Mouse (Mus musculus) gastrocnemius, postnatal 14 days (tissue): ENCODE measurements at regions not wholly inside any gene's neighbourhood (a gene's known extent, or its start where the extent isn't known, plus 50 kb on each side); places are given as distances from the start of the nearest gene placed in this dataset.

ENCODE experiments used
- DNase-seq: peaks from one replicate; pipeline ENCODE4 v3.0.0; 2021; ENCODE audit warnings: mixed read lengths
- intact Hi-C: fragments of 180-260 bp; cut with DNase I; formaldehyde crosslinking; loops from one replicate; pipeline ENCODE4 v1.15.1; 2025; ENCODE audit warnings: low total_unique reads

DNA sequence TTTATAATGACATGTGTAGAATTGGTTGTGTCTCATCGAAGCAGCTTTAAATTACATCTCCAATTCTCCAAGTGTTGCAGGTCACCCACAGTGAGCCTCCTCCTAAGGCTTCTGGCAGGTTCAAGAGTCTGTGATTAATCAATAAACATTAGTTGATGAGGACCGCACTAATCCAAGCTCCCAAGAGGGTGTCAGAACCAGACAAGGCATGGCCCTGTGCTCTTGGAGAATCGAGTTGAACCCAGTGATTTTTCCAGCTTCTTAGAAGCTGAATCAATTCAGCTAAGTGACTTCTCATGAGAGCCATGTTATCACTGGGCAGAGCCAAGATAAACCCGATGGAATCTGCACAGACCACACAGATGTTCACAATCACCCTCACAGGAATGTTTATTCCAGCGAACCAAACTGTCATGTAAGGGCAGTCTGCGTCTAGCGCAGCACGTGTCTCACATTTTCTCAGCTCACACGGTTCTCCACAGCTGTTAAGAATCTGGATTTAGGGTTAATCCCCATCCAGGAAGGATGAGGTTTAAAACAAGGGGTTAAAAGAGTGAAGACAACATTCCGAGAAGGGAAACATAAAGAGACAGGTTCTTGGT lies 76.4 kb upstream of the Cd93 start:
- intact Hi-C loops: loop anchor here (10.0 kb wide), 1 partner anchor 45 kb away; no protein-coding TSS in a partner anchor
- no peak for DNase-seq

DNA sequence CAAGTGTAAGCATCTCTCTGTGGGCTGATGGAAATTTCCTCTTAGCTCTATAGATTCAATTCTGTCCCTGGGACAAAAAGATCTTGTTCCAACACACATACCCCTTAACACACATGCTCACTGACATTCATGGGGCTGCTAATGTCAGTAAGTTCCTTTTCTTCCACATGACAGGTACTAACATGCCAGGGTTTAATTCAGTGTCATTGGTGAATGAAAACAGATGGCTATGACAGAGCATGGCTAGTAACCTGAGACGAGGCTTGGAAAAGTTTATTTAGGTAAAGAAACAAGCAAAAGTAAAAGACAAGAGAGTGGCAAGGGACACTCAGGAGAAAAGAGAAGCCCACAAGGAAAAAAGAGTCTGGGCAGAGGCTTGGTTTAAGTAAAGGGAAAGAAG lies 74.5 kb upstream of the Cd93 start:
- intact Hi-C loops: no loop called here
- DNase-seq: no peak

DNA sequence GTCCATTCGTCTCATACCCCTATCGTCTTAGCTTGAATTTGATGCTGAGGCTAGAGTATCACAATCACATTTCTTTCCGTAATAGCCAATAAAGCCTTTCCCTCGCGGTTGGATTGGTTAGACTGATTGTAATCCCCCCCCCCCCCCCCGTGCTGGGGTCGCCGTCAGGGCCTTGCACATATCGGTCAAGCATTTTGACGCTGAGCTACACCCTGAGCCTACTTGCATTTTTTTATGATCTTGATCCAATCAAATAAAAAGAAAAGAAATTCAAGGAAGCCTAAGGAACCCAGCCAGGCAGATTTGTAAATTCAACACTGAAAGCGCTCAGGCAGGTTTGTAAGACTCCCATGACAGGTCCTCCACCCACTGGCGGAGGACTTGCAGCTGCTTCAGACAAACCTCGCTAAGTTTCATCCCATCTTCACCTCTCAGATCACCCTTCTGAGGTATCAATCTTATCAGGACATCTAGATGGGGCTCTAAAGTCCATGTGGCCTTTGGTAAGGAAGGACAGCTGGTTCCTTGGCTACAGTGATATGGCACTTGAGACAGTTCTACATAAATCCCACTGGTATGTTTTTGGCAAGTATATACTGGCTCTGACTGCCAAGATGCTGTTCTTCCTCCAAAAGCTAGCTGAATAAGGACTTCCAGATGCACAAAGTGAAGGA lies 66.8 kb upstream of the Cd93 start:
- intact Hi-C loops: no loop called here
- DNase-seq: no peak

DNA sequence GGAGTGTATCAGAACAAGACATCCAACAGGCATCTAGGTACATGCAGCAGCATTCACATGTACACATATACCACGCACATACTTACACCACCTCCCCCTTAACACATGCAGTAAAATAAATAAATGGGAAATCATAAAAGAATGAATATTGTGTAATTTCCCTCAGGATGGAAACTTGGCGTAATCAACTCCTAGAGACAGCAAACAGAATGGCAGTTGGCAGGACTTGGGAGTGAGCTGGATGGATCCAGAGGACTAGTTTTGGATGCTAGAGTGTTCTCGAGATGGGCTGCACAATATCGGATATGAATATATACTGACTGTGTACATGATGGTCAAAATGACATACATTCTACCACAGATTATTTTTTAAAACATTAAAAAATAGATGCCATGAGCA lies 66.0 kb upstream of the Cd93 start:
- DNase-seq: peak; percentile 32
- intact Hi-C loops: no loop called here

DNA sequence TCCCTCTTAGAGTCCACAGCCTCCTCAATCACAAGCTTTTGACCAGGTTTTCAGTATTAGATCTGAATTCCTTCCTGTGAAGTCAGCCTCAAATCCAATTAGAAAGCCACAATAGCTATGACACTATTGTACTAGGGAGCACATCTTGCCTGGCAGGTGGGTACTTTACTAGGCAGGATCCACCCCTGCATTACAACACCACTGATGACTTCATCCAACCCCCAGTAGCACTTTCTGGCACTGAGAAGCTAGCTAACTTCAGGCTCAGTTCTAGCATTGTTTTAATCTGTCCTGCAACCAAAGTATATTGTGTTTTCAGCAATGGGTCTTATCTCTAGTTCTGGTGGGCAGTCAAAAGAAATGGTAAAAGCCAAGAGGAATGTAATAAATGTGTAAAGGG lies 64.2 kb upstream of the Cd93 start:
- no peak for DNase-seq

DNA sequence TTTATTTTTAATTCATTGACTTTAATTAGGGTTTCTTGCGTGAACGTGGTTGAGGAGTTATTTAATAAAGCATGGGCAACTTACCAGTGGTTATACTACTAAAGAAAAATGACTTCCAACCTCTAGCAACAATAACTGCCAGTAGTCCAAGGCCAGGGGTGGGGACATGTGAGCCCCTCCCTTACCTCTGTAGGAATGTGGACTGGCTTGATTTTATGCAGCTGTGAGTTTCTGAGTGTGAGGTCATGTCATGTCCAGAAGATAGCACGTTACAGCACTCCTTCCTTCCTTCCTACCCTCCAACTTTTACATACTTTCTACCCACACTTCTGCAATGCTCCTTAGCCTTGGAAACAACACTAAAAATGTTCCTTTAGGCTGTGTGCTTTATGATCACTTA lies 63.6 kb upstream of the Cd93 start:
- intact Hi-C loops: no loop called here
- DNase-seq: no peak

More for the DNA sequence above, 64.2 kb upstream of the Cd93 start:
- intact Hi-C loops: no loop called here

DNA sequence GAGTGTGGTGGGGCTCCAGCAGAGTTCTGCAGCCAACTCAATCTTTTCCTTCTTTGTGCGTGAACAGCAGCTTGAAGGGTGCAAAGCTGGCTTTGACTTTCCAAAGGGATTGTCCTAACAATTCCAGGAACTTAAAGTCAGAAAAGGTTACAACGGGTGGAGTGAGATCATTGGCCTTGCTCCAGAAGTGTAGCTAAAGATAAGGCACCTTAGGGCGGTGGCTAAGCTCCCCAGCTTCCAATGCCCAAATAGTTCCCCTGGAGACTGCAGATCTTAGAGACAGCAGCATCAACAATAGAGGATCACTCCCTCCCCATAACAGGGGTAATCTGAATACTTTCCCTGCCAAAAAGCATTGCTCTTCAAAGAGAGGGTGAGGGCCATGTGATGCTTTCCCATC lies 62.3 kb upstream of the Cd93 start:
- intact Hi-C loops: no loop called here
- DNase-seq: no peak

DNA sequence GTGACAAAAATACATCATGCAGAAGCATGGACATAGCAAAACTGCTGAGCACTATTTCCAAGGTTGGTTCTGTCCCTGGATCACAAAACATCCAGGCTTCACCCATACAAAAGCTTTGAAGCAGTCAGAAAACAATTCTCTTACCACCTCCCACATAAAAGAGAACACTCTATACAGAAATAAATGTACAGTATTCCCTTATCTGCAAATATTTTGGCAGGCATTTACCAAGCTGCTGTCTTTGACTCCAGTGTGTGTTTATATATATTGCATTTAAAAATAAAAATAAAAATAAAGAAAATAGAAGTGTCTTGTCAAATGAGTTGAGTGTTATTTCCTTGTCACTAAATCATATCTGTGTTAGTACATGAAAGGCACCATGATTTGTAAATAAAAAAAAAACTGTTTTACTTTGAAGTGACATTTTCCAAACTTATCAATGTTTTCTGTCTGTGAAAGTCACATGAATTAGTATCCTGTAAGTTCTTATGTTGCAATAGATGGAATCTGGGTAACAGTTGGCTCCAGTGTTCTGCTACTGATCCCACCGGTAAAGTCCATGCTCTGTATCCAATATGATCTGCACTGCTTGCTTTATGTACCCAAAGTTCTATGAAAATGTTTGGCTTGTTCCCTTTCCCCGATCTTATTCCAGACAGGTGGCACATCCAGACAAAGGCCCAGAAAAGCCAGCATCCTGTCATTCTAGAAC lies 59.9 kb upstream of the Cd93 start:
- DNase-seq: no peak
- intact Hi-C loops: no loop called here

DNA sequence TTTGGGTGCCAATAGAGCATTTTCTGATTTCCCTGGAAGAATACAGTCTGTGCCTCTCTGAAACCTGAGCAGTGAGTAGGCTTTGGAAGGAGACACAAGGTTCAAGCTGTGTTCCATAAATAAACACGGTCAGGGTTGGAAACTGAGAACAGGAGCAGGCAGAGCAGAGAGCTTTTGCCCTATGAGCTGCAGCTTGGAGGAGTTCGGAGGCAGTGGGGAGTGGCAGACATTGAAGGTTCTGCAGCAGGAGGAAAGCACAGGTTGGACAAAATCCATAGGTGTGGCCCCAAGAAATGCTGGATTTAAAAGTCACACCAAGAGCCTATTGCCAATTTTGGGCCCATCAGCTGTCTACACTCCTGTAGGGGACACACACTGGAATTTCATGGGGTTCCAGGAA lies 59.0 kb upstream of the Cd93 start:
- DNase-seq: no peak
- intact Hi-C loops: no loop called here

DNA sequence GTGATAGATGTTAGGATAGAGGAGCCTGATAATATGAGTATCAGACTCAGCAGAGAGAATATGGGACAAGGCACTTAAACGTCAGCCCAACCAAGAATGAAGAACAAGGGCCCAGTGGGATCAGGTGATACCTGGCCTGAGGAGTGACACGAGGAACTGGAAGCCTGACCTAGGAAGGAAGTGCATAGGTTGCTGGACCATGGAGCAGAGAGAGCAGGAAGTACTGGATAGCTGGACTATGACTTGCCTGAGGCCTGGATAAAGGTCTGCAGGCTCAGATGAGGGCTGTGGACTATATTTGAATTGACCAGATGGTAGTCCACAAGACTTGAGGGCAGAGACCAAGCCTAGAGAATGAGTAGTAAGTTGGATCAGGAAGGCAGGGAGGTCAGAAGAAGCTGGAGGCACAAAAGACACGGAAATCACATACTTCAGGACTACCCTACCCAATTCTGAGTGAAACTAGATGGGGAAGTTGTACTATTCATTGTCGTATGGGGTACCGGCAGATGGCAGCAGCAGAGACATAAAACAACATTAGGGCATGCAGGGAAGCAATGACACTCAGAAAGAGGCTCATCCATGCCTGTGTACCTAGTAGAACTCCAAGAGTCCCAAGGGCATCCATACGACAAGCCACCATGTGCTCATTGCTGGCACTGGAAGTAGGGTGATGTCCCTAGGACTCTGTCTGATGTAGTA lies 57.0 kb upstream of the Cd93 start:
- DNase-seq: no peak
- intact Hi-C loops: no loop called here

DNA sequence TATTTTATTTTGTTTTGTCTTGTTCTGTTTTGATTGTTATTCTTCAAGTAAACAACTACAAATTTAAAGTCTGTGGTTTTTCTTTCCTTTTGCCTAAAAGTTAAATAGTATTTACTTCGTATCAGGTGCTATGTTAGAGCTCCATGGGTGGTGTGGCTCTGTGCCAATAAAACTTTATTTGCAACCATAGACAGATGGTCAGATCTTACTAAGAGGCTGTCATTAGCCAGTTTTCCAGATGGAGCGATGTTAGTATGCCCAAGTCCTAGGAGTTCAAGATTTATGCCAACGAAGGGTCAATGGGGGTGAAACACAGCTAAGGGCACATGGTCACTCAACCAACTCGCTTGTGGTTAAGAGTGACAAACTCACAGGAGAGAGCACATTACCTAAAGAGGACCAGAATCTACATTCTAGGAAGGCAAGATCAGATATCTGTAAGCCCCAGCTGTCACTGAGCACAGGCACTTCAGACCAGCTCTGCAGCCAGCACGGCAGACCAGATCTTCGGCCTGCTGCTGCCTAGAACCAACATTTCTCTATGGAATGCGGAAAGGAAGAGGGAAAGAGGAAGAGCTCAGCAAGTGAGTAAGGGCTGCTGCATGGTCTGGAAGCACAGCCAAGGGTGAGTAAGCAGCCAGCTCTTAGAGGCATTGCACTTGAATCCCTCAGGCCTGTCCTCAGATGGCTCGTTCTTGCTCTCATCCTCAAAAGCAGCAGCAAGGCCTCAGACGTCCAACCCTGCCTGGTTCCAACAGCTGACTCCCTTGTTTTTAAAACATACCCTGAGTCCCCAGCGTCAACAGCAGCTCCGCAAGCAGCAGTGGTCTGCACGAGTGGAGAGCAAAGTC lies 54.3 kb upstream of the Cd93 start:
- peak; percentile 53 for DNase-seq
- intact Hi-C loops: no loop called here

DNA sequence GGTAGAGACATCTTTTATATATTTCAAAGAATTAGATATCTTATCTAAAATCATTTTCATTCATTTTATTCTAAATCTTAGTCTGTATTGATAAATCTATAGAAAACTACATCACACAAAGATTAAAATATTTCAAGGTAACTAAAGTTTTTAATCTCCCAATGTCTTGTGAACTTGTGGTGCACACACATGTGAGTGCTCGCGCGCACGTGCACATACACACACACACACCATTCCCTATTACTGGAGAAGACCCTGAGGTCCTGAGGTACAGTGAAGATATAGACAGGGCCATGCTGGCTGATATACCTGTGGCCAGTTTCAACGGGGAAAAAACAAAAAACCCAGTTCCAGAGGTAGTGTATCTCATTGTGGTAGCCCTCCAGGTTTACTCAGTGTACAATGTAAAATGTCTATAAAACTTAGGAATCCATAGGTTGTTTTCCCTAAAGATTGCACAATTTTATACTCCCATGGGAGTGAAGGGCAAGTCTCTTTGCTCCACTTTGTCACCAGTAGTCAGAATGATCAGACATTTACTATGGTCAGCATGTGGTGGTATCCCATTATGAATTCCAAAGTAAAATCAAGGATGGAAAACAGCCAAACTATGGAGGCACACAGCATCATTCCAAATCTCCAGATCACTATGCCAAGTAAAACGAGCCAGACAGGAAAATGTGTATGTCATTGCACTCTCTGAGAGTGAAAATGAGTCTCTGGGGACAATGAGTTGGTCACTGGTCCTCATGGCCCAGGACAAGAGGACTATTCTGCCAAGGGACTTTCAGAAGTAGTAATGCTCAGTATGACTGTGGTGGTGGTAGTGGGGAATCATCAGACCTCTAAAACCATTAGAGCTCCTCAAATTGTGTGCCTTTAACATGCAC lies 53.0 kb upstream of the Cd93 start:
- intact Hi-C loops: no loop called here
- no peak for DNase-seq

DNA sequence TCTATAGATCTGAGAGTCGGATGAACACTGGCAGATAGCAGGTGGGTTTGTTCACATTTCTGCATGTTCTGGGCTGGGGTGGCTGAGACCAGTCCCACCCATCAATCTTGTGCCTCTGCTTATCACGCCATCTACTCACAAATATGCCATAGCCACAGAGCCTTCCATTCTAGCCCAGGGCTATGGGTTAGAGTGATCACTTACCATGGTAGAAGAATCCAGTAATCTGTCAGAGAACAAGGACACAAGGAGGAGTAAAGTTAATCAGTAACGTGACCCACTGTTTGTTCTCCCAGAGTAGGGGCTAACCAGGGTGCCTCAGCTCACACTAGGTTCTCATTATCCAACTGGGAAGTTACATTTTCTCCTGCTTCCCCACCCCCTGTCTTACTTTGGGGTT lies 52.1 kb upstream of the Cd93 start:
- intact Hi-C loops: no loop called here
- no peak for DNase-seq

DNA sequence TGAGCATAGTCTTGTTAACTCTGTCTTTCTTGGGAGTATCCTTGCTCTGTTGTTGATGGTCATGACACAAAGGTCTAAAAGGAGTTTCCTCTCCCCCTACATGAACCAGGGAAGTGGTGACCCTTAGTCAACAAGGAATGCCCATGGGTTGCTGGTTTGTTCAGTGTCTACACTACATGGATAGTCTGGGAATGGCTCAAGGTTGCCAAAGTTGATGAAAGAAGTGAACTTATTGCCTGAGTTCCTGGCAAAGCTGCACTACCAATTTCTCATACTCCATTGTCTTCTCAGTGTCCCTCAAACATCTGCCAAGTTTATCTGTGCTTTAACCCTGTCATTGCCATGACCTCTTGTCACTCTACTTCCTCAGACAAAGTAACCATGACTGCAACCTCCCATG lies 49.9 kb upstream of the Cd93 start:
- no peak for DNase-seq

More for the DNA sequence above, 49.9 kb upstream of the Cd93 start:
- intact Hi-C loops: no loop called here
